Mouse (Mus musculus) spleen, adult 2 months (tissue): ENCODE results near the gene Cyp2j12. TPM values are rescaled to one million over a fixed set of nuclear protein-coding genes. Genes with fewer than 3 reads are reported as not detected.
"Not testable (repeated sequence)": the region's sequence is repeated elsewhere in the genome, so short reads cannot be mapped to it uniquely, and the experiment has no call there.

ENCODE experiments used
- DNase-seq, 2 experiments: peaks; one replicate each; pipeline versions ENCODE4 v3.0.0 to v3.0.0-alpha.2; 2012 to 2021; ENCODE audit warnings: low spot score in 2 of 2, low read depth in 1 of 2
- H3K27ac ChIP-seq: fragments of 200-500 bp; 2 replicates; pipeline ENCODE4 v1.5.1; 2012; ENCODE audit warnings: low read length, inconsistent platforms; ENCODE audit not compliant: insufficient read depth
- H3K27me3 ChIP-seq: fragments of 200-500 bp; 2 replicates; pipeline ENCODE4 v1.6.1; 2012; ENCODE audit warnings: mild to moderate bottlenecking, moderate library complexity, low read length, inconsistent platforms; ENCODE audit not compliant: control insufficient read depth, insufficient read depth
- H3K36me3 ChIP-seq: fragments of 200-500 bp; 2 replicates; pipeline ENCODE4 v1.6.1; 2012; ENCODE audit warnings: mild to moderate bottlenecking, low read length, inconsistent platforms; ENCODE audit not compliant: control insufficient read depth, insufficient read depth
- H3K4me1 ChIP-seq: fragments of 200-500 bp; 2 replicates; pipeline ENCODE4 v1.6.1; 2011; ENCODE audit warnings: inconsistent platforms; ENCODE audit not compliant: control insufficient read depth, insufficient read depth, insufficient read length
- H3K4me3 ChIP-seq: fragments of 200-500 bp; 2 replicates; pipeline ENCODE4 v1.5.1; 2011; ENCODE audit warnings: mild to moderate bottlenecking, inconsistent platforms; ENCODE audit not compliant: insufficient read depth, insufficient read length; ENCODE audit errors: extremely low read depth
- CTCF ChIP-seq: fragments of 200-500 bp; IDR thresholded peaks from 2 replicates; pipeline ENCODE4 v1.5.1; 2011; ENCODE audit warnings: mild to moderate bottlenecking, inconsistent platforms; ENCODE audit not compliant: insufficient read depth, insufficient read length, insufficient replicate concordance; ENCODE audit errors: extremely low read depth
- POLR2A ChIP-seq: fragments of 200-500 bp; IDR thresholded peaks from 2 replicates; pipeline ENCODE4 v1.6.1; 2011; ENCODE audit warnings: low read depth, low read length, inconsistent platforms
- WGBS: fragments of 180-500 bp; shearing (Covaris S2); methylation state at CpG from one replicate; pipeline ENCODE4 v1.1.7; 2018; 5-methylcytosine and 5-hydroxymethylcytosine counted together
- polyA plus RNA-seq: library from polyadenylated mRNA; depleted of rRNA; stranded (reverse); fragments of >200 nt; gene quantifications from 2 replicates; pipeline ENCODE4 v1.2.3, GENCODE M21; 2012

Gene Cyp2j12
- polyA plus RNA-seq, 1 experiment, result not detected

DNA sequence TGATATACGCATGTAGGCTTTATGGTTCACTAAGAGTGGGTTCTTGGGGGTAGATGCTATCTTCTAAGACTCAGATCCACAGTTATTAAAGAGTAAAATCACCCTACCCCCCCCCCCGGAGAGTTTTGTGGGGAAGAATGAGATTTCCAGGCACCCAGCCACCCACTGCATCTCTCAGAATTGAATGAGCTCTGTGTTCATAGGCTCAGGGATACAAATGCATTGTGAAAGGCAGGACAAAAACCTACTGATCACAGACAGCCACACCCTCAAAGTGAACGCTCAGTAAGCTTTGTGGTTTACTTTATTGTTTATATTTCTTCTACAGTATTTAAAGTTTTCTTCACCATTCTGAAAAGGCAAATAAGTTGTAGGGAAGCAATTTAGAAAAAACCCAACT is 6.7 kb downstream of the Cyp2j12 start:
- 90% methylated on average over 3 of the region's 3 CpGs for WGBS

GRCm38 (mm10) chr4:96096841-96097240 is 44.1 kb downstream of the Cyp2j12 start:
- DNase-seq, result no peak
- 37% methylated on average over 2 of the region's 2 CpGs for WGBS
- no peak overlapping the region for H3K4me3 ChIP-seq
- H3K27me3 ChIP-seq, result no peaks in the 10 kb centered on the region
- no peak for TF ChIP-seq CTCF
- TF ChIP-seq POLR2A, result no peak
- H3K4me1 ChIP-seq, result no peaks in the 10 kb centered on the region
- no peak overlapping the region for H3K27ac ChIP-seq
- H3K36me3 ChIP-seq, result no peaks in the 10 kb centered on the region

More for the DNA sequence above, 6.7 kb downstream of the Cyp2j12 start:
- no peak overlapping the region for H3K4me3 ChIP-seq
- no peak for TF ChIP-seq CTCF
- no peak for TF ChIP-seq POLR2A
- H3K27me3 ChIP-seq, result no peaks in the 10 kb centered on the region
- no peaks in the 10 kb centered on the region for H3K36me3 ChIP-seq
- H3K27ac ChIP-seq, result no peak overlapping the region
- DNase-seq, result no peak
- H3K4me1 ChIP-seq, result no peaks in the 10 kb centered on the region

DNA sequence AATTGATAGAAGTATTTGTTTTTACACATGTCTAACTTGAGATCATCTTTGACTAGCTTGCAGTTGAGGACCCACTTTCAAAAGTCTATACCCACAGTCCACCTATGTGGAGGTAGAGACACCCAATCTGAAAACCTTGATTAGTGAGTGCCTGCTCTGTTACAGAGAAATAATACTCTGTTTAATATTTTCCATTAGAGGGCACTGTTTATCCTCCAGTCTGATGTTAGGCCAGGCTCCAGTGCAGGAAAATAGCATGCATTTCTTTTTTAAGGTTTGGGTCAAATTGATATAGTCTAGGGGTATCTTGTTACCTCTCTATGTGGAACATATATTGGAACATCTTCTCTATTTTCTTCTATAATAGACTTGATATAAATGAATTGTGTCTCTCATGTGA is 49.1 kb downstream of the Cyp2j12 start:
- Histone ChIP-seq H3K36me3 (no peaks in the 10 kb centered on the region), H3K27me3 (no peaks in the 10 kb centered on the region), H3K27ac (no peak overlapping the region), H3K4me3 (no peak overlapping the region), H3K4me1 (no peaks in the 10 kb centered on the region)
- DNase-seq, result no peak
- no peak for TF ChIP-seq POLR2A
- no peak for TF ChIP-seq CTCF

DNA sequence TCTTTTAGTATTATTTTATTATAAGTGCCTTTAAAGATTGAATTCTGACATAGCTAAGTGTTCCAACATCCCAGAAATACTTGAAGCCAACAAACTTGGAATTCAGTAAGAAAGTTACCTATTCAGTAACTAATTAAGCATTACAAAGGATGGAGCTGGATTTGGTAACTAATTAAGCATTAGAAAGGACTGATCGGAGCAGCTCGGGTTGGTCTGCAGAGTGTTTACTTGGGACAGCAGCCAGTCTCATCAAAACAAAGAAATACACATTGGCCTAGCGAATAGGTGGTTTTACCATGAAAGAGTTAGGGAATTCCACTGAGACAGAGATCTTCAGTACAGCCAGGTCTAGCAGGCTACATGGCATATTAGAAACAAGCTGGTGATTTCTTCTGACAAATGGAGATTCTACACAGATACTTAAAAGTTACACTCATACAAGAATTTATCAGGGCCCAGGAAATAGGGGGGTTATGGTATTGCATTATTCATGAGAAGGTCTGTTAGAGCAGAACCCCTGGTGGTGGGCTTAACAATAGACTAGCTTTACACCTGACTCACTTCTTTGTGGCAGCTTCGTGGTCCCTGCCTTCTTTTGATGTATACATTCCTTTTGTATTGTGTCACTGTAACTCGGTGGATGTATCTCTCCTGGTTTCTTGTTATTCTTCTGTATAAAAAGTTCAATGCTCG is 51.5 kb downstream of the Cyp2j12 start:
- not testable (repeated sequence) for H3K27ac ChIP-seq, DNase-seq, H3K4me1 ChIP-seq, H3K27me3 ChIP-seq, H3K36me3 ChIP-seq, H3K4me3 ChIP-seq
- 73% methylated on average over 6 of the region's 6 CpGs for WGBS

GRCm38 (mm10) chr4:96078308-96078707 is 62.6 kb downstream of the Cyp2j12 start:
- H3K4me3 ChIP-seq, result no peak overlapping the region
- H3K36me3 ChIP-seq, result no peaks in the 10 kb centered on the region
- no peaks in the 10 kb centered on the region for H3K4me1 ChIP-seq
- DNase-seq, result no peak
- TF ChIP-seq POLR2A, result no peak
- no peak for TF ChIP-seq CTCF
- H3K27ac ChIP-seq, result no peak overlapping the region
- no peaks in the 10 kb centered on the region for H3K27me3 ChIP-seq

DNA sequence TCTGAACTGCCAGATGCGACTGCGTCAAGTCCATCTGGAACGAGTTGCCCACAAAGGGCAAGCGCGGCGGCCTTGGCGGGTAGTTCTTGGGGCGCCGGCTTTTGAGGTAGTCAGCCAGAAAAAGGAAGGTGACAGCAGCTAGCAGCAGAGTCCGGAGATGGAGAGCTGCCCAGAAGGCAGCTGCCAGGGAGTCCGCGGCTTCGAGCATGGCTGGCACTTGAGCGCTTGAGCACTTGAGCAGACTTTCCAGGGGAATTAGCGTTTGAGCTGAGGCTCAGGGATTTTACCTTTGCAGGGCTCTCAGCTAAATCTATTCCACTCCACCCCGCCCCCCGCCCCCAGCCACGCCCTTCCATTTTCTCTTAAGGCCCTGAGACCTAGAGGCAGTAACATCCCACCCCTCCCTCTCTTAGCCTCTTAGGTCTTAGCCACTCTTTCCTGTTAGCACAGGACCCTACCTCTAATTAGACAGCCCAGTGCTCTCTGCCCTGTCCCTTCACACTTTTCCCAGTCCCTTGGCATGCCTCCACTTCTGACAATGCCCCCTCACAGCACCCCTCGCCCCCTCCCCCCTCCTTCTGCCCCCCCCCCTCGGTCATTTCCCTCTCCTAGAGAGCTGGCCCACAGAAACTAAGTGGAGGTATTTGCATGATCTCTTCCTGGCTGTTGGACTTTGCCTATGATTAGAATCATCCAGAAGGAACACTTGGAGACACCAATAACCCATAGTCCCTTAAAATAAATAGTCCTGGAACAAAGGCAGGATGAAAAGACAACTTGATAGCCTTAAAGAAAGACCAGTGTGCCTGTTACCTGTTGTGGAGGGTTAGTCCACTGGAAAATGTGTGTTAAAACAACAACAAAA is 63.5 kb downstream of the Cyp2j12 start, which contains the start of gene Cyp2j13:
Cyp2j13 (minus strand) TSS at position 286 of the 865 bp plus-strand sequence.
- Histone ChIP-seq H3K27ac (no peak within 1 kb of the TSS), H3K27me3 (no peaks in the 10 kb centered on the region), H3K4me3 (no peak within 1 kb of the TSS), H3K36me3 (no peaks in the 10 kb centered on the region), H3K4me1 (no peaks in the 10 kb centered on the region)
- WGBS, result 12% methylated on average over 20 of the region's 20 CpGs
- no peak for TF ChIP-seq CTCF
- no peak for TF ChIP-seq POLR2A
- no peak for DNase-seq

- no peak overlapping the region for H3K4me3 ChIP-seq
- no peaks in the 10 kb centered on the region for H3K36me3 ChIP-seq
- no peaks in the 10 kb centered on the region for H3K27me3 ChIP-seq
- DNase-seq, result no peak
- H3K4me1 ChIP-seq, result no peaks in the 10 kb centered on the region
- TF ChIP-seq POLR2A (no peak), CTCF (no peak)
- H3K27ac ChIP-seq, result no peak overlapping the region
- WGBS, result 82% methylated on average over 2 of the region's 2 CpGs
Observed at GRCm38 (mm10) chr4:96062045-96062444, 78.9 kb downstream of the Cyp2j12 start.
